Mouse (Mus musculus): ENCODE results near the gene Nprl2. TPM values are rescaled to one million over a fixed set of nuclear protein-coding genes. Genes with fewer than 3 reads are reported as not detected.

The Nprl2 gene
- 10 to 100 TPM; 53.9 to 58.7 TPM for polyA plus RNA-seq (2017; shearing (Covaris generic))

DNA sequence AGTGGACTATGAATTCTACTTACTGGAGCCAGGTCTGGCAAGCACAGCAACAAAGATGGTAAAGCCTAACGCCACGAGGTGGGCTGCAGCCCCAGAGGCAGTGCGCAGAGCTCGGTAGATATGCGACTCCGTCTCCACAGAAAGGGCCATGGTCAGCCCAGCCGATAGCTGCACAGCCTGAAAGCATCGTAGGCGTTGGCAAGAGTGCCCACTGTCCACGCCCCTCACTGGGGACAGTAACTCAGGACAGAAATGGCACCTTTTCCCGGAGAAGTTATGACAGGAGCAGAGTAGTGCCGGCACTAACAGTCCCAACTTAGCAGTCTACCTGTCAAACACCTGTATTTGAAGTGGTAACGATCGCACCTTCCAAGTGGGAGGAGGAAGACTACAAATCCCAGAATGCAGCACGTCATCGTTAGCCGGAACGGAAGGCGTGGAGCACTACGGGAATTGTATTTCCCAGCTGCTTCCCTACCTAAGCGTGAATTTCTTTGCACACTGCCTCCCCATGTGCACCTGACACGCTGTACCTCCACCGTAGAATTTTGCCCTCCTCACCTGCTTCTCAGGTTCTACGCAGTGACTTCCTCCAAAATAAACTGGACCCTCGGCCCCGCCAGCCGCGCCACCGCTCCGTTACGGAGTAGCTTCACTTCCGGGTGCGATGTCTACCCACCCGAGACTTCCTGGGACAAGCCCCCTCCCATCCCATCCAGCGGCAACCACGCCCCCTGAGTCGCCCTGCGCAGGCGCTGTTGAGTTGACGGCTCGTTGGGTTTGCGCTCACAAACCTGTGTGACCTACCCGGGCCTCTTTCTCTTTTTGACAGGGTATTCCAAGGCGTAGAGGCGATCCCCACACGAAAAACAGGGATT lies at the start of gene Nprl2, which contains the start of gene Cyb561d2:
Gene Nprl2 (plus strand): TSS at position 753 of the 878 bp plus-strand sequence.
Gene Cyb561d2 (minus strand): TSS at position 720 of the 878 bp plus-strand sequence.

DNA sequence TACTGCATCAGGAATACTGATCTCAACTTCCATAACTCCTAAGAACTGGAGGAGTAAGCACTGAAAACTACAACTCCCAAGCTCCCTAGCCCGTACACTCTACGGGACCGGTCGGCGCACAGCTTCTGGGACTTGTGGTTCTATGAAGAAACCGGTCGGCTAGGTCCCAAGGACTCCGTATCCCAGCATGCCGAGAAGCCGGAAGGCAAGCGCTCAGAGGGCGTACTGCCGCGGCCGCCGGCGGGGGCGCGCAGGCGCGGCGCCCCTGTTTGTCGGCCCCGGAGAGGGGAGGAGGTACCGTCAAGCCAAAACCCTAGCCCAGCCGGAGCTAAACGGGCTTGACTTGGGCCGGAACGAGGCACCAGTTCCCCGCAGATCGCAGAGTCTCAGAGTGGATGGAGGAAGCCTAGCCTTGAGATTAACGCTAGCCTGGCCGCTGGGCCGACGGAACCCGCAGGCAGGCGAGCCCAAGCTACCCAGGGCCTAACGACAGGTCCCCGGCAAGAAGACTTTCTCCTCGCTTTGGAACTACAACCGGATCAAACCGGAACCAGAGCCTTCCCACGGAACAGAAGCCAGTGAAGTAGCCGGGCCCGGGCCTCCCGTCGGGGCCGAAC lies 8.1 kb upstream of the Nprl2 start, which contains the start of gene Tmem115:
Gene Tmem115 (plus strand): TSS at position 155 of the 617 bp plus-strand sequence.

DNA sequence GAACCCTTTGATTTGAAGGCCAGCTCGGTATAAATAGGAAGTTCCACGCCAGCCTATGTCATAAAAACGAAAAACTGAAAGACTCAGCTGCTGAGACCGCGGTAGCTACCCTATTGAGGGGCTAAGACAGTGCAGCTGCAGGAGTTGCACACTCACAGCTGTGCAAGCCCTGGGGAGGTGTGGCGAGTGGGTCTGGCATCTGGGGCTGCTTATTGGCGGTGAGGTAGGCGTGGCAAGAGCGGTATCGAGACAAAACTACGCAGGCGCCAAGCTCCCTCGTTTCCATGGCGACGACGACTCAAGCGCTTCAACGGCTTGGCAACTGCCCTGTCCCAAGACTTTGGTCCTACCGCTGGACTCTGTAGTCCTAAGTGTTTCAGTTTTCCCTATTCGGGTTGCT lies 5.0 kb downstream of the Nprl2 start, which contains the start of gene Zmynd10:
Gene Zmynd10 (plus strand): TSS at position 273 of the 400 bp plus-strand sequence.

DNA sequence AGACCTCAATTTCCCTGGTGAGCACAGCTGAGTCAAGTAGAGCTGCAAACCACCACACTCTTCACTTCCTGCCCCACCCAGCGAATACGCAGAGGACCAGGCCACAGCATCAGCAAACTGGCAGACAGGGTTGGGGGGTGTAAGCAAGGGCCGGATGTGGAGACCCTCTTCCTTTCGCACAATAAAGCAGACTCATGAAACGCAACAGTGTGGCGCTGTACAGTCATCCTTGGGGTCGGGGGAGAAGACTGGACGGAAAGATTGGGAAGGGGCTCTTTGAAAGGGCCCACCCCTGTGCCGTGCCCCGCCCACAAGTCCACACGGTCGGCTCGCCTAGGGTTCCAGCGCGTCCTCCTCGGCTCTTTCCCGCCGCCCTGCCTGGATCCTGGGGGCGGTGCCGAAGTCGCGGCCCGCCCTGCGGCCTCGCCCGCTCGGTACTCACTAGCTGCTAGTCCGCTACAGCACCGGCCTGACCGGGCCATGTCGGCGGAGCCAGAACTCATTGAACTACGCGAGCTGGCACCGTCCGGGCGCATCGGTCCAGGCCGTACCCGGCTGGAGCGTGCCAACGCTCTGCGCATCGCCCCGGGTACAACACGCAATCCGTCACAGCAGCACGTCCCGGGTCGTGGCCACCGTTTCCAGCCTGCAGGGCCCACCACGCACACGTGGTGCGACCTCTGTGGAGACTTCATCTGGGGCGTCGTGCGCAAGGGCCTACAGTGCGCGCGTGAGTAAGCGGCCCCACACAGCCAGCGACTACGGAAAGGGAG lies 9.3 kb downstream of the Nprl2 start, which contains the start of gene Rassf1:
Gene Rassf1 (plus strand): TSS at position 439 of the 773 bp plus-strand sequence.

DNA sequence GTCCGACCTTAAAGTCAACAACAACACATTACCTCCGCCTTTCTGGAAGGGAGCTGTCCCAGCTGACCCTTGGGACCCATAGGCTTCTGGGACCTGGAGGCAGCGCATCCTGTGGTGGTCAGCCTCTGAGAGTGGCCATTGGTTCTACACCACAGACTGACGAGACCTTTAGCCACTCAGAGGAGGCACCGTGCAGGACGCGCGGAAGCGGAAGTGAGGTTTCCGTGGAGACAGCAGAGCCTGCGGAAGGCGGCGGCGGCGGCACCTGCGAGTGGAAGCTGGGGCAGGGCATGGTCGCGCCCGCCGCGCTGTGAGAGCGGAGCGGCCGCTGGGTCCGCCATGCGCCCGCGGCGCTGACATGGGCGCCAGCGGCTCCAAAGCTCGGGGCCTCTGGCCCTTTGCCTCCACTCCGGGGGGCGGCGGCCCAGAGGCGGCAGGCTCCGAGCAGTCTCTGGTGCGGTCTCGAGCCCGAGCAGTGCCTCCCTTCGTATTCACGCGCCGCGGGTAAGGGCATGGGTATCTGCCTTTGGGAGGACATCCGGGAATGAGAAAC lies 21.1 kb downstream of the Nprl2 start, which contains the start of gene Tusc2:
Gene Tusc2 (plus strand): TSS at position 227 of the 553 bp plus-strand sequence.

DNA sequence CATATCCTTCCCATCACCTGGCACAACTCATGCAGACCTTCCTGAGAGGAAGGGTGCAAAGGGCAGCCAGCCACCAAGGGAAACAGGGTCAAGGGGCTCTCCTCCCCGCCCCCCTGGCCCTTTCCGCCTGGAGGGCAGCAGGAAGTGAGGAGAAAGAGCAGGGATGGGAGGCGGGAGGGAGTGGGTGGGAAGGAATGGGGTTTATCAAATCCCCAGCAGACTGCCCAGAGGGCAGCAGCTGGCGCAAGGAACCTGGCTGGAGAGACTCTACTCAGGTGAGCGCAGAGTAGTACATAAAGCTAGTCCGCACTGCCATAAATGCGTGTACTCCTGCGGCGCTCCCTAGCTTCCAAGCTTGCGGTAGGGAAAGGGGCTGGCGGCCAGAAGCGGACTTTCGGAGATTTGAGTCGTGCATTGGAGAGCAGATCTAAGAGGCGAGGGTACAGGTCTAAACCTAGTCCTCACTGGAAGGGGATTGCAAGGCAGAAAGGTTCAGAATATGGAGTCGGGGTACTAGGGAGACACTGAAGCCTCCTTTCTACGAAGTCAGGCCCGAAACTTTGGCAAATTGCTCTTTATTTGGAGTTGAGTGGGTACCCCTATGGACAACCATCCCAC lies 25.8 kb downstream of the Nprl2 start, which contains the start of gene Hyal2:
Gene Hyal2 (plus strand): TSS at position 244 of the 618 bp plus-strand sequence.

DNA sequence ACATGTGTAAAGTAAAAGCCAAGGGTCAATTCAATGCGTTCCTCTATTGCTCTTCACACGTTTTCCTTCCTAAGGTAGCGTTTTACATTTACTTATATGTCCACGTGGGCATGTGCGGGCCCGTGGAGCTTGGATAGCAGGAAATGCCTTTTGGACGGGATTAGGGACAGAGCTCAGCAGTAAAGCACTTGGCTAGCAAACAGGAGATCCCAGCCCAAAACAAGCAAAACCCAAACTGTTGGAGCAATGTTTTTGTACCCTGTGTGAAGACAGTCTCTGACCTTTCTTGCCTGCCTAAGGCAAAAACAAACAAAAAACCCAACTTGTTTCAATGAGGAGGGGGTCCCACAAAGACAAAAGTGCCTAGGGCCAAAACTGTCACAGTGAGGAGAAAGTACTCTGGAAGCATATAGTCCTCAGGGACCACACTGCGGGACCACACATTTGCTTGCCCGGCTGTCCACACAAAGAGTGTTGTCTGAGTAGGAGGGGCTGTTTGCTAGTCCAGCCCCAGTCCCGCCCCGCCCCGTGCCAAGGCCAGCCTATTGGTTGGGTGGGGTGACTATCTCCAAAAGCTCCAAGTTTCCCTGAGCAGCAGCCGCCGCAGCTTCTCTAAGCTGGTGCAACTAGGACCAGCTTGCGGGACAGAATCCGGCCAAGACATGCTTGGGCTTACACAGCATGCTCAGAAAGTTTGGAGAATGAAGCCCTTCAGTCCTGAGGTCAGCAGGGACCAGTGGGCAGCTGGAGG lies 34.5 kb downstream of the Nprl2 start, which contains the start of gene Hyal1:
Gene Hyal1 (plus strand): TSS at position 571 of the 751 bp plus-strand sequence.

DNA sequence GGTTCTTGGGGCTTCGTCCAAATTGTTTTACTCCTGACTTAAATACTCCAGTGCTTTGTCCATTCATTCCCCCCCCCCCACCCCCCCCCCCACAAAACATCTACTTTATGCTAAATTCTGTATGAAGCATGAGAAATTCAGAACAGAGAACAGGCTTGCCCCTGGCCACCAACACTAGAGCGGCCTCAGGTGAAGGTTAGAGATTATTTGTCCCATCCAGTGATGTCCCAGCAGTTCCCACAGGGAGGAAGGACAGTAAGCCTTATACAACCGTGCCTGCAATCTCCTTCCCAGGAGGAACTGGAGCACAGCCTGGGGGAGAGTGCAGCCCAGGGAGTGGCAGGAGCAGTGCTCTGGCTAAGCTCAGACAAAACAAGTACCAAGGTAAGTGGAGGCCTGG lies 36.6 kb downstream of the Nprl2 start, which contains the start of gene Naa80:
Gene Naa80 (plus strand): TSS at position 301 of the 400 bp plus-strand sequence.

DNA sequence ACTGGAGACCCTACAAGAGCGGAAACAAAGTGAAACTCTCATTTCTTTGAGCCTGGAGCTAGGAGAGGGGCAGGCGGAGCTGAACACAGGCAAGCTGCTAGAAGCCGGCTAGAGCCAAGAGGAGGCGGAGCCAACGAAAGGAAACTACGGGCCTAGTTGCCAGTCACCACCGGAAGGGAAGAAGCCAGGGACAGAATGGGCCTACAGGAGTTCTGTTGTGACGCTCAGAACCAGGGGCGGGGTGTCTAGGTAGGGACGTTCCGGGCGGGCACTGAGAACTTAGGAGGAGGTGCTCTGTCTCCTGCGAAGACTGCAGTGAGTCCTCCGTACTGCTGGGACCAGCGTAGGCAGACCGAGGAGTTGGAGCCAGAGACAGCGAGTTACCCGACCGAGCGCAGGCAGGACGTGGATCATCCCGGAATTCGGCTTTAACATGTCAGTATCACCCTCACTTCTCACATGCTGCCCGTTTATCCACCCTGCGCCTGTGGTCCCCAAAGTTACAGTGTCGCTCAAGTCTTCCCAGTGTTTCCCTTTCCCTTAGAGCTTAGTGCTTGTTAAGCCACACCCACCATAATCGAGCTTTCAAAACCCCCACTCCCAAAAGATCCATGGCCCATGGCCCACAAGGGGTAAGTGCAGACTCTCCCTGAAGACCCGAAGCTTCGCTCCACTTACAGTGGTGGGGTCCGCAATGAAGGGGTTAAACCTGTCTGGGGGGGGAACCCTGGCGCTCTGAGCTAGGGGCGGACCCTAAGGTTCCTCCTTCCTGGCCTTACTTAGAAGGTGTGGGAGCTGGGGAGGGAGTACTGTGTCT lies 38.7 kb downstream of the Nprl2 start, which contains the start of gene Hyal3:
Gene Hyal3 (plus strand): TSS at position 318 of the 817 bp plus-strand sequence.

DNA sequence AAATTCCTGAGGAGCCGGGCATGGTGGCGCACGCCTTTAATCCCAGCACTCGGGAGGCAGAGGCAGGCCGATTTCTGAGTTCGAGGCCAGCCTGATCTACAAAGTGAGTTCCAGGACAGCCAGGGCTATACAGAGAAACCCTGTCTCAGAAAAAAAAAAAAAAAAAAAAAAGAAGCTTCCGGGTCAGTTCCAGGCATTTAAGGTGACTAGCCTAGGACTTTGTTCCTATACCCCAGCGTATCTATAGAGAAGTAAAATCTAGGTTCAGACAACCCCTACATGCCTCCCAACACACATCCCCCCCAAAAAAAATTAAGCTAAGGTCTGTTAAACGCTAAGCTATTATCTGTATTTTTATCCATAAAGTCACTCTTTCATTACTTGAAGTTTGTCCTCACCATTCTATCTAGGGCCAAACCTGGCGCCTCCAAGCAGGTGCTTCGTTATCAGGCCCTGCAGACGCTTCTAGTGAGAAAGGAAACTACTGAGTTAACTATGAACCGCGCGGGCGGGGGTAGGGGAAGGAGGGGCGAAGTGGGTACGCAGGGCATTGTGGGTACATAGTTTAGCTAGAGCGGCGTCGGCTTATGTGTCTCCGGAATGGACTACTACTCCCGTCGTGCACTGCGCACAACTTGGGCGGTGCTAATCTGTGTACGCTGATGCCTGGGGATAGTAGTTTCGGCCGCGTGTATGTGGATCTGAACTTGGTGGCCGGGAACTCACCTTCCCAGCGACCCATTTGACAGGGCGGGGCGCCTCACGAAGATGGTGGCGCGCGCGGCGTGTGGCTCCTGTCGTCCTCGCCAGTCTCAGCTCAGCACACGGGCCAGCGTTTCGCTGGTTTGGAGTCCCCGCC lies 45.2 kb downstream of the Nprl2 start, which contains the start of gene Ifrd2:
Gene Ifrd2 (plus strand): TSS at position 669 of the 859 bp plus-strand sequence.

Other genes starting within 250 kb of the Nprl2 start
- 100 to 1,000 TPM; 233 to 348 TPM for gene Cish, start 246.2 kb upstream of the Nprl2 start, polyA plus RNA-seq (2017; shearing (Covaris generic))
- 10 to 100 TPM; 27.5 to 29.5 TPM for gene Hemk1, start 203.9 kb upstream of the Nprl2 start, polyA plus RNA-seq (2017; shearing (Covaris generic))
- 1 to 10 TPM; 4.2 to 7.3 TPM for gene 6430571L13Rik, start 201.6 kb upstream of the Nprl2 start, polyA plus RNA-seq (2017; shearing (Covaris generic))
- gene Cacna2d2, start 142.6 kb upstream of the Nprl2 start, polyA plus RNA-seq (2017; shearing (Covaris generic)) = under 1 TPM; 0.44 to 0.79 TPM
- gene Tmem115, start 8.3 kb upstream of the Nprl2 start, polyA plus RNA-seq (2017; shearing (Covaris generic)) = 10 to 100 TPM; 35.0 to 47.6 TPM
- 10 to 100 TPM; 63.1 to 79.1 TPM for gene Cyb561d2, start within 50 bp of the Nprl2 start, polyA plus RNA-seq (2017; shearing (Covaris generic))
- gene Zmynd10, start 5.1 kb downstream of the Nprl2 start, polyA plus RNA-seq (2017; shearing (Covaris generic)) = 1 to 10 TPM in 1 of 2 experiments, under 1 TPM in 1; 0.59 to 4.4 TPM
- gene Rassf1, start 9.3 kb downstream of the Nprl2 start, polyA plus RNA-seq (2017; shearing (Covaris generic)) = 10 to 100 TPM; 70.8 to 86.0 TPM
- gene Tusc2, start 21.0 kb downstream of the Nprl2 start, polyA plus RNA-seq (2017; shearing (Covaris generic)) = 10 to 100 TPM; 37.4 to 44.3 TPM
- 10 to 100 TPM in 1 of 2 experiments, 1 to 10 TPM in 1; 7.5 to 15.3 TPM for gene Hyal2, start 25.7 kb downstream of the Nprl2 start, polyA plus RNA-seq (2017; shearing (Covaris generic))
- gene Hyal1, start 34.7 kb downstream of the Nprl2 start, polyA plus RNA-seq (2017; shearing (Covaris generic)) = 1 to 10 TPM; 3.1 to 4.6 TPM
- gene Naa80, start 36.7 kb downstream of the Nprl2 start, polyA plus RNA-seq (2017; shearing (Covaris generic)) = 10 to 100 TPM; 16.1 to 17.3 TPM
- gene Hyal3, start 38.6 kb downstream of the Nprl2 start, polyA plus RNA-seq (2017; shearing (Covaris generic)) = under 1 TPM; 0.50 to 0.63 TPM
- gene Ifrd2, start 45.4 kb downstream of the Nprl2 start, polyA plus RNA-seq (2017; shearing (Covaris generic)) = 10 to 100 TPM; 13.5 to 21.8 TPM
- gene Sema3b, start 67.0 kb downstream of the Nprl2 start, polyA plus RNA-seq (2017; shearing (Covaris generic)) = not detected
- gene Gnai2, start 93.1 kb downstream of the Nprl2 start, polyA plus RNA-seq (2017; shearing (Covaris generic)) = 100 to 1,000 TPM; 909 to 958 TPM
- under 1 TPM in 1 of 2 experiments, not detected in 1; 0.07 TPM for gene Slc38a3, start 127.3 kb downstream of the Nprl2 start, polyA plus RNA-seq (2017; shearing (Covaris generic))
- not detected for gene Gnat1, start 137.5 kb downstream of the Nprl2 start, polyA plus RNA-seq (2017; shearing (Covaris generic))
- gene Sema3f, start 168.2 kb downstream of the Nprl2 start, polyA plus RNA-seq (2017; shearing (Covaris generic)) = under 1 TPM in 1 of 2 experiments, not detected in 1; 0.06 TPM
- gene Rbm5, start 228.8 kb downstream of the Nprl2 start, polyA plus RNA-seq (2017; shearing (Covaris generic)) = 100 to 1,000 TPM; 250 to 272 TPM